Mouse (Mus musculus): Measurements from ENCODE around the gene Ryr3.

- no peak for TF ChIP-seq FLI1 (IDR thresholded peaks at IDR 0.05; ENCODE audit: low read length)
- no peak for TF ChIP-seq GATA1 (IDR thresholded peaks at IDR 0.05; ENCODE audit: borderline replicate concordance, low read length)
Measured at GRCm38 (mm10) chr2:112753316-112753715, 463.6 kb downstream of the Ryr3 start.

All from megakaryocyte, embryonic 14.5 days (primary cell).